Mouse (Mus musculus) CH12.LX (cell line): ENCODE measurements around the gene Klhl26. TPM values are rescaled to one million over a fixed set of nuclear protein-coding genes. Genes with fewer than 3 reads are reported as not detected.

Experiments
- DNase-seq: peaks from one replicate; pipeline ENCODE4 v3.0.0-alpha.2; 2013; ENCODE audit errors: extremely low read depth
- H3K27ac ChIP-seq: 2 replicates; pipeline ENCODE4 v1.5.1; 2012; ENCODE audit warnings: low read depth, mild to moderate bottlenecking, control low read depth, moderate library complexity; ENCODE audit not compliant: insufficient read depth
- H3K27me3 ChIP-seq: replicated peaks from 2 replicates; pipeline ENCODE3; 2012; ENCODE audit warnings: inconsistent platforms
- H3K36me3 ChIP-seq, 2 experiments: replicated peaks in 1 of 2; 2 replicates each; pipeline versions ENCODE3 to v1.6.1; 2012; ENCODE audit warnings: inconsistent platforms in 1 of 2, low read length in 1 of 2, mild to moderate bottlenecking in 1 of 2, mixed read lengths in 1 of 2, moderate library complexity in 1 of 2; ENCODE audit not compliant: control insufficient read depth in 1 of 2, insufficient read depth in 1 of 2
- H3K4me1 ChIP-seq, 2 experiments: 2 replicates each; pipeline ENCODE4 v1.6.1; 2012; ENCODE audit warnings: inconsistent platforms in 1 of 2, moderate library complexity in 1 of 2; ENCODE audit not compliant: insufficient read depth in 2 of 2, control insufficient read depth in 1 of 2
- H3K4me2 ChIP-seq: 2 replicates; pipeline ENCODE4 v1.6.1; 2012; ENCODE audit warnings: low read depth, mild to moderate bottlenecking, control low read depth; ENCODE audit not compliant: poor library complexity, insufficient read depth, severe bottlenecking
- H3K4me3 ChIP-seq, 3 experiments: fragments of 150-350 bp in 1 of 3; sonication (generic) in 1 of 3; replicated peaks in 1 of 3; 2 replicates each; pipeline versions ENCODE3 to v1.5.1; 2011 to 2012; ENCODE audit warnings: low read depth in 2 of 3, low read length in 2 of 3, mild to moderate bottlenecking in 2 of 3, moderate library complexity in 2 of 3, control low read depth in 1 of 3, improper control_type of control experiment in 1 of 3, inconsistent platforms in 1 of 3, mixed read lengths in 1 of 3; ENCODE audit not compliant: poor library complexity in 1 of 3
- H3K79me2 ChIP-seq: replicated peaks from 2 replicates; pipeline ENCODE4 v1.6.1; 2012; ENCODE audit warnings: mild to moderate bottlenecking, moderate library complexity; ENCODE audit not compliant: control insufficient read depth, poor library complexity, insufficient read depth, severe bottlenecking; ENCODE audit errors: extremely low read depth
- H3K9ac ChIP-seq: 2 replicates; pipeline ENCODE4 v1.6.1; 2012; ENCODE audit warnings: low read depth, mild to moderate bottlenecking, control low read depth, moderate library complexity; ENCODE audit not compliant: insufficient read depth
- H3K9me3 ChIP-seq: replicated peaks from 2 replicates; pipeline ENCODE3; 2012; ENCODE audit warnings: low read length, inconsistent platforms, mixed read lengths
- CHD2 ChIP-seq: IDR thresholded peaks from 2 replicates; pipeline ENCODE4 v1.6.1; 2011; ENCODE audit warnings: low read length, improper control_type of control experiment
- E2F4 ChIP-seq: IDR thresholded peaks from 2 replicates; pipeline ENCODE4 v1.6.1; 2011; ENCODE audit warnings: low read depth, low read length, improper control_type of control experiment; ENCODE audit not compliant: insufficient replicate concordance
- ELF1 ChIP-seq: IDR thresholded peaks from 2 replicates; pipeline ENCODE4 v1.6.1; 2014; ENCODE audit warnings: low read depth, mild to moderate bottlenecking, inconsistent platforms, low read length, improper control_type of control experiment
- GABPA ChIP-seq: IDR thresholded peaks from 2 replicates; pipeline ENCODE4 v1.6.1; 2012; ENCODE audit warnings: low read depth, low read length, improper control_type of control experiment, inconsistent platforms; ENCODE audit not compliant: insufficient replicate concordance
- JUN ChIP-seq: IDR thresholded peaks from 2 replicates; pipeline ENCODE4 v1.6.1; 2011; ENCODE audit warnings: low read depth, mild to moderate bottlenecking, low read length, improper control_type of control experiment, moderate library complexity; ENCODE audit not compliant: insufficient read depth
- MAZ ChIP-seq: IDR thresholded peaks from 2 replicates; pipeline ENCODE4 v1.6.1; 2012; ENCODE audit warnings: low read depth, mild to moderate bottlenecking, inconsistent platforms, low read length, improper control_type of control experiment, moderate library complexity
- MEF2A ChIP-seq: IDR thresholded peaks from 2 replicates; pipeline ENCODE4 v1.6.1; 2014; ENCODE audit warnings: low read depth, mild to moderate bottlenecking, inconsistent platforms, low read length, improper control_type of control experiment, borderline replicate concordance
- MYC ChIP-seq: IDR thresholded peaks from 2 replicates; pipeline ENCODE4 v1.6.1; 2011; ENCODE audit warnings: low read depth, mild to moderate bottlenecking, improper control_type of control experiment, low read length
- NRF1 ChIP-seq: IDR thresholded peaks from 2 replicates; pipeline ENCODE4 v1.6.1; 2014; ENCODE audit warnings: low read depth, mild to moderate bottlenecking, inconsistent platforms, low read length, improper control_type of control experiment, moderate library complexity
- POLR2A ChIP-seq: IDR thresholded peaks from 2 replicates; pipeline ENCODE4 v1.6.1; 2011; ENCODE audit warnings: low read depth, mild to moderate bottlenecking, improper control_type of control experiment, low read length
- POLR2AphosphoS2 ChIP-seq: IDR thresholded peaks from 2 replicates; pipeline ENCODE4 v1.6.1; 2011; ENCODE audit warnings: low read depth, low read length, improper control_type of control experiment
- RAD21 ChIP-seq: IDR thresholded peaks from 2 replicates; pipeline ENCODE4 v1.6.1; 2011; ENCODE audit warnings: low read depth, mild to moderate bottlenecking, low read length, improper control_type of control experiment, moderate library complexity
- RCOR1 ChIP-seq: conservative IDR thresholded peaks from 2 replicates; pipeline ENCODE4 v1.6.1; 2012; ENCODE audit warnings: low read depth, mild to moderate bottlenecking, inconsistent platforms, low read length, improper control_type of control experiment
- SIN3A ChIP-seq: IDR thresholded peaks from 2 replicates; pipeline ENCODE4 v1.6.1; 2012; ENCODE audit warnings: low read length, improper control_type of control experiment, inconsistent platforms
- TCF12 ChIP-seq: IDR thresholded peaks from 2 replicates; pipeline ENCODE4 v1.6.1; 2014; ENCODE audit warnings: low read depth, mild to moderate bottlenecking, inconsistent platforms, low read length, improper control_type of control experiment
- UBTF ChIP-seq: IDR thresholded peaks from 2 replicates; pipeline ENCODE4 v1.6.1; 2012; ENCODE audit warnings: low read depth, mild to moderate bottlenecking, inconsistent platforms, low read length, improper control_type of control experiment, moderate library complexity
- USF2 ChIP-seq: conservative IDR thresholded peaks from 2 replicates; pipeline ENCODE4 v1.6.1; 2011; ENCODE audit warnings: low read depth, low read length, improper control_type of control experiment
- ZC3H11A ChIP-seq: IDR thresholded peaks from 2 replicates; pipeline ENCODE4 v1.6.1; 2012; ENCODE audit warnings: low read depth, mild to moderate bottlenecking, inconsistent platforms, low read length, improper control_type of control experiment
- ZKSCAN1 ChIP-seq: IDR thresholded peaks from 2 replicates; pipeline ENCODE4 v1.6.1; 2012; ENCODE audit warnings: low read depth, inconsistent platforms, low read length, improper control_type of control experiment, borderline replicate concordance
- ZMIZ1 ChIP-seq: IDR thresholded peaks from 2 replicates; pipeline ENCODE4 v1.6.1; 2012; ENCODE audit warnings: low read depth, mild to moderate bottlenecking, inconsistent platforms, low read length, improper control_type of control experiment
- dilution Hi-C: fragments of 300-500 bp; cut with MboI; formaldehyde crosslinking; loops from 2 replicates; pipeline ENCODE4 v1.14.3; 2020; ENCODE audit warnings: low sequenced_read_pairs; ENCODE audit not compliant: extremely low pct_unique_long_range_greater_than_20kb, extremely low pct_ligation_motif_present
- in situ Hi-C: fragments of 300-500 bp; cut with MboI; formaldehyde crosslinking; loops from 3 replicates; pipeline ENCODE4 v1.14.3; 2019; ENCODE audit warnings: low sequenced_read_pairs, low pct_ligation_motif_present, low pct_unique_long_range_greater_than_20kb, mixed read lengths
- polyA plus RNA-seq: library from polyadenylated mRNA; unstranded; fragments of >175 nt; gene quantifications from 2 replicates; pipeline ENCODE4 v1.2.1, GENCODE M21; 2012; ENCODE audit warnings: low read depth; ENCODE audit not compliant: insufficient read length
- total RNA-seq, 2 experiments: library from RNA; depleted of rRNA; stranded (reverse); fragments of 300-350 nt in 1 of 2; fragments of >200 nt in 1 of 2; gene quantifications; 2 replicates each; pipeline ENCODE4 v1.2.3; 2012 to 2014

Klhl26 gene
- total and polyA plus RNA-seq, 3 experiments: 4.7 to 15.6 (median 6.0) TPM

DNA sequence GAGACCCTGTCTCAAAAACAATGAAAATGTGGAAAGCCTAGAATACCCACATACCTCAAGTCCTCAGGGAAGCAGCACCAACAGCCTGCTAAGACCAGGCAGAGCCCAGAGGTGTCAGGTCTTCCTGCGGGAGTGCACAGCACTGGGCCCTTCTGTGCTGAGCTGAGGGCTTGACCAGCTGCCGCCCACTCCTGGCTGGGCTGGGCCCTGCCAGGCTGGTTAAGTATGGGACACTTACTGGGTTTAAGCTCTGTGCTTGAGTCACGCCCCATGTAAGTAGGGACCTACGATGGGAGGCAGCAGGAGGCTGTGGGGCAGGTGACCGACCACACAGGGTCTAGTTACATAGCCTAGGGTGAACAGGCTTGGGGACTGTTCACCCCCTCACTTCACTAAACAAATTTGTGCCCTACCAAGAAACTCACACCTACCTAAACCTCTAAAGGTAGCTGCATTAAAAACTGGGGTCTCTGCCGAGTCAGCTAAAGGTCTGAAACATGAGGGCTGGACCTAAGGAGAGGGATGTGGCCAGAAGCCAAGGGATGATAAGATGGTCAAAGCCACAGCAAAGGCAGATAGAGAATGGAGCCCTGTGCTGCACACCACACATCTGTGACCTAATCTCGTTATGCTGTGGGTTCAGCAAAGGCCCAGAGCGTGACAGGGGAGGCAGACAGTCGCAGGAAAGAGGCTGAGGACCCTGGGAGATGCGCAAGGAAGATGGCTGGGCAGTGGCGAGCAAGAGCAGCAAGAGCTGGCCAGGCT is 56.7 kb downstream of the Klhl26 start:
- H3K27me3 ChIP-seq: no peaks in the 10 kb centered on the region
- dilution Hi-C loops (no loop called here), in situ Hi-C loops (loop anchor here (10.0 kb wide), 1 partner anchor 85 kb away; the partner anchor contains the start of gene Rex1bd)
- peaks cover 0 to 43% of the 10 kb centered on the region in 2 experiments for H3K36me3 ChIP-seq
- H3K4me1 ChIP-seq: no peaks in the 10 kb centered on the region; a peak in 1 of 4 replicates
- H3K9me3 ChIP-seq: no peaks in the 10 kb centered on the region
- no peaks in the 10 kb centered on the region for H3K79me2 ChIP-seq
- no peak overlapping the region for H3K4me2 ChIP-seq
- no peak overlapping the region for H3K27ac ChIP-seq
- no peak for TF ChIP-seq USF2
- TF ChIP-seq ELF1: no peak
- TF ChIP-seq ZC3H11A: no peak
- TF ChIP-seq POLR2AphosphoS2: no peak
- TF ChIP-seq E2F4: no peak
- TF ChIP-seq ZMIZ1: no peak
- no peak for TF ChIP-seq MAZ
- no peak for TF ChIP-seq MYC
- TF ChIP-seq JUN: no peak
- no peak for TF ChIP-seq SIN3A
- TF ChIP-seq POLR2A: no peak
- TF ChIP-seq NRF1: no peak
- no peak for TF ChIP-seq TCF12
- DNase-seq: no peak
- H3K9ac ChIP-seq: no peak overlapping the region
- H3K4me3 ChIP-seq: no peak overlapping the region

DNA sequence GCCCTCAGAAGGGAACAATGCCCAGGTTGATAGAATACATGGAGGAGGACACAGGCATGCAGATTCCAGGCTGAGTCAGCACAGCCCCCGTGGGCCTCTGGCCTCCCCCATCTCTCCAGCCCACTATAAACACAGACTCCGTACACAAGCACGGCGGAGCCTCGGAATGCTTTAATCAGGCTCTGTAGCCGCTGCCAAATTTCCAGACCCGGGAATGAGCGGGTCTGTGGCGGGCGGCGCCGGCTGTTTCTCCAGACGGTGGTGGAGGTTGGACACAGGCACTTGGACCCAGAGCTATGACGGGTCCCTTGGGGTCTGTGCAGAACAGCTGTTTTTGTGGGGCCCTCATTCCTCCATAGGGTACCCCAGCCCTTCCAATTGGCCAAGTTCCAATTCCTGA is 57.8 kb downstream of the Klhl26 start:
- dilution Hi-C loops (no loop called here), in situ Hi-C loops (loop anchor here (10.0 kb wide), 1 partner anchor 86 kb away; the partner anchor contains the start of gene Rex1bd)
- Histone ChIP-seq H3K79me2 (no peaks in the 10 kb centered on the region), H3K4me3 (no peak overlapping the region), H3K27me3 (no peaks in the 10 kb centered on the region), H3K27ac (no peak overlapping the region), H3K9ac (no peak overlapping the region), H3K36me3 (peaks cover 0 to 45% of the 10 kb centered on the region in 2 experiments), H3K9me3 (no peaks in the 10 kb centered on the region), H3K4me1 (no peaks in the 10 kb centered on the region; a peak in 1 of 4 replicates), H3K4me2 (no peak overlapping the region)
- TF ChIP-seq NRF1 (no peak), ZKSCAN1 (no peak), POLR2A (no peak), ZC3H11A (no peak), RAD21 (no peak), POLR2AphosphoS2 (no peak), USF2 (no peak), RCOR1 (no peak), GABPA (no peak), E2F4 (no peak), MEF2A (no peak), UBTF (no peak), CHD2 (no peak)
- DNase-seq: no peak
